In genomic region chr3:108730316-108730715, GRCm38 (mm10) we compare ENCODE assay signal across 13 mouse cellular contexts. TPM values are rescaled to one million over a fixed set of nuclear protein-coding genes. Genes with fewer than 3 reads are reported as not detected.
DNase-seq lines count a peak whose midpoint lies in the region; ATAC-seq lines count a peak whose summit lies in the region.
"Had no signal": no experiment of that assay in that cellular context is flagged by ENCODE, and none has a peak within 500 bp of the region (broad histone marks: within the 10 kb centered on the region; RNA-seq: fewer than 3 reads in every experiment).

No protein-coding gene starts in this region.

- ATAC-seq in megakaryocyte-erythroid progenitor cell, adult 5-6 weeks (replicated peaks; ENCODE audit: low FRiP score, low TSS enrichment, poor library complexity, severe bottlenecking) = peak; percentile 82
- ATAC-seq: forebrain, embryonic 16.5 days; midbrain, embryonic 13.5 days had no signal

- DNase-seq in embryo, embryonic 10 days (ENCODE audit: low spot score) = peak; percentile 28
- no peak for DNase-seq in embryo, embryonic 10.5 days (ENCODE audit: low spot score)
- peak; percentile 16 for DNase-seq in urinary bladder, postnatal 25 days (ENCODE audit: low spot score)
- DNase-seq in urinary bladder, postnatal 4 days (ENCODE audit: low spot score in 2 of 2) = no peak
- DNase-seq in yolk sac, embryonic 10.5 days (ENCODE audit: low spot score) = peak; percentile 41
- DNase-seq in right cerebral cortex, postnatal 36 days (ENCODE audit: low spot score in 2 of 2) = no peak
- DNase-seq in heart, adult 11 months = no peak
- DNase-seq: cerebellum, postnatal 10 days; heart, postnatal 4 days; retina, postnatal 1 day had no signal

RNA-seq across cellular contexts. Expression of gene Gpsm2, which starts 8.2 kb away (rescaled TPM):
- 35.5 and 68.2 TPM in 2 replicates for total RNA-seq in megakaryocyte-erythroid progenitor cell, adult 5-6 weeks (2014; fragmentation: Nextera tagmentation)
- 31.2 and 56.2 TPM in 2 replicates for total RNA-seq in megakaryocyte-erythroid progenitor cell, adult 5-6 weeks (2017)

RNA-seq across cellular contexts. Expression of gene Aknad1, which starts 9.1 kb away (rescaled TPM):
- 1.3 and 2.0 TPM in 2 replicates for total RNA-seq in megakaryocyte-erythroid progenitor cell, adult 5-6 weeks (2014; fragmentation: Nextera tagmentation)
- total RNA-seq in megakaryocyte-erythroid progenitor cell, adult 5-6 weeks (2017) = 1.0 TPM in 1 of 2 replicates, not detected in the other

Comparison
In these comparisons a context has a peak if more than half of its experiments do, and no peak if none do; other contexts are left out.
1. DNase-seq: peak in embryo, embryonic 10 days (single experiment), urinary bladder, postnatal 25 days (single experiment) and yolk sac, embryonic 10.5 days (single experiment); none in embryo, embryonic 10.5 days (single experiment), urinary bladder, postnatal 4 days (0 of 2), right cerebral cortex, postnatal 36 days (0 of 2) and heart, adult 11 months (single experiment).